Comparison of ENCODE assay signal across 9 mouse cellular contexts in genomic region chr11:84959701-84960181, GRCm38 (mm10). TPM values are rescaled to one million over a fixed set of nuclear protein-coding genes. Genes with fewer than 3 reads are reported as not detected.
DNase-seq lines count a peak whose midpoint lies in the region; ATAC-seq lines count a peak whose summit lies in the region.
"Had no signal": no experiment of that assay in that cellular context is flagged by ENCODE, and none has a peak within 500 bp of the region (broad histone marks: within the 10 kb centered on the region; RNA-seq: fewer than 3 reads in every experiment).

No protein-coding gene starts in this region.

- H3K27ac ChIP-seq in kidney, embryonic 15.5 days, result peak overlapping the region; percentile 66

- H3K27me3 ChIP-seq in kidney, embryonic 15.5 days, result peaks cover 39% of the 10 kb centered on the region

- no peaks in the 10 kb centered on the region for H3K36me3 ChIP-seq in kidney, embryonic 15.5 days
- H3K36me3 ChIP-seq: hindbrain, embryonic 15.5 days had no signal

- DNase-seq in 3T3-L1 (ENCODE audit: low read depth, low spot score), result peak; percentile 48
- DNase-seq in adrenal gland, postnatal 36 days, result peak; percentile 4 to 34
- DNase-seq in heart, adult 18-20 months, result peak; percentile 69 to 86
- no peak for DNase-seq in spleen, postnatal 36 days (ENCODE audit: low spot score in 2 of 2)
- DNase-seq in layer of hippocampus, adult 9-11 months, result no peak
- DNase-seq in thymus, postnatal 4 days, result no peak

- WGBS in kidney, embryonic 15.5 days, result 3% methylated on average over 9 of the region's 9 CpGs

- H3K4me2 ChIP-seq in kidney, embryonic 15.5 days, result peak overlapping the region; percentile 59
- H3K4me2 ChIP-seq: hindbrain, embryonic 15.5 days had no signal

- H3K9ac ChIP-seq in kidney, embryonic 15.5 days, result no peak overlapping the region
- H3K9ac ChIP-seq: hindbrain, embryonic 15.5 days had no signal

- 0 out of 2 replicates have a peak overlapping the region, but pooled peaks have one; percentile 1 for H3K4me3 ChIP-seq in kidney, embryonic 15.5 days (replicated peaks)
- H3K4me3 ChIP-seq: hindbrain, embryonic 15.5 days had no signal

- H3K9me3 ChIP-seq in kidney, embryonic 15.5 days (replicated peaks), result no peaks in the 10 kb centered on the region
- H3K9me3 ChIP-seq: hindbrain, embryonic 15.5 days had no signal

- H3K4me1 ChIP-seq in kidney, embryonic 15.5 days, result peaks cover 44% of the 10 kb centered on the region

- ATAC-seq in kidney, embryonic 15.5 days (replicated peaks; ENCODE audit: low FRiP score), result peak; percentile 15; the same call in 1 of the 2 replicates
- ATAC-seq in CD4-positive, CD25-positive, alpha-beta regulatory T cell, adult 4 months, result no peak

RNA-seq across cellular contexts. Expression of gene Car4, which starts 2.2 kb away (rescaled TPM):
- 10 to 100 TPM in 1 of 2 experiments, 1 to 10 TPM in 1; 7.3 to 11.7 TPM for total RNA-seq in adrenal gland, postnatal 36 days (2021)
- 10 to 100 TPM; 16.9 to 29.0 TPM for total RNA-seq in heart, adult 18-20 months (2021)
- polyA plus RNA-seq in kidney, embryonic 15.5 days (2015; fragmentation: Nextera tagmentation; extraction: Ambion mirVana), result 66.2 and 71.2 TPM in 2 replicates
- polyA plus RNA-seq in CD4-positive, CD25-positive, alpha-beta regulatory T cell, adult 4 months (2017; shearing (Covaris generic)), result not detected

RNA-seq across cellular contexts. Expression of gene Znhit3, which starts 43.6 kb away (rescaled TPM):
- 10 to 100 TPM; 12.0 to 15.3 TPM for total RNA-seq in adrenal gland, postnatal 36 days (2021)
- 10 to 100 TPM; 11.5 to 12.9 TPM for total RNA-seq in heart, adult 18-20 months (2021)
- 60.0 and 65.0 TPM in 2 replicates for polyA plus RNA-seq in kidney, embryonic 15.5 days (2015; fragmentation: Nextera tagmentation; extraction: Ambion mirVana)
- polyA plus RNA-seq in CD4-positive, CD25-positive, alpha-beta regulatory T cell, adult 4 months (2017; shearing (Covaris generic)), result 10 to 100 TPM; 29.9 to 38.1 TPM

Comparison
In these comparisons a context has a peak if more than half of its experiments do, and no peak if none do; other contexts are left out.
1. DNase-seq: peak in 3T3-L1 (single experiment), adrenal gland, postnatal 36 days (2 of 2) and heart, adult 18-20 months (2 of 2); none in spleen, postnatal 36 days (0 of 2), layer of hippocampus, adult 9-11 months (single experiment) and thymus, postnatal 4 days (single experiment).